Mouse (Mus musculus) limb, embryonic 11.5 days (tissue): ENCODE measurements around the gene Pdhx. TPM values are rescaled to one million over a fixed set of nuclear protein-coding genes. Genes with fewer than 3 reads are reported as not detected.

Experiments
- ATAC-seq: fragments of 200-750 bp; cut with Nextera tagmentation; 2 replicates; pipeline ENCODE4 v1.8.0; 2017; ENCODE audit warnings: low read depth; ENCODE audit not compliant: insufficient number of reproducible peaks, low FRiP score, low TSS enrichment
- DNase-seq: peaks from one replicate; pipeline ENCODE4 v3.0.0-alpha.2; 2015; ENCODE audit warnings: low spot score
- H3K27ac ChIP-seq: fragments of 300-500 bp; sonication (generic); replicated peaks from 2 replicates; pipeline ENCODE4 v1.5.1; 2014; ENCODE audit warnings: low read depth, mild to moderate bottlenecking, low read length
- H3K27me3 ChIP-seq: fragments of 300-500 bp; sonication (generic); 2 replicates; pipeline ENCODE4 v1.6.1; 2014; ENCODE audit warnings: mild to moderate bottlenecking, low read length, mixed read lengths; ENCODE audit not compliant: control insufficient read depth, insufficient read depth
- H3K36me3 ChIP-seq: fragments of 300-500 bp; sonication (generic); 2 replicates; pipeline ENCODE4 v1.6.1; 2014; ENCODE audit warnings: mild to moderate bottlenecking, low read length, moderate library complexity, mixed read lengths; ENCODE audit not compliant: control insufficient read depth, insufficient read depth
- H3K4me1 ChIP-seq: fragments of 300-500 bp; sonication (generic); 2 replicates; pipeline ENCODE4 v1.6.1; 2014; ENCODE audit warnings: low read length, mixed read lengths; ENCODE audit not compliant: control insufficient read depth, insufficient read depth
- H3K4me2 ChIP-seq: fragments of 300-500 bp; sonication (generic); 2 replicates; pipeline ENCODE4 v1.6.1; 2014; ENCODE audit warnings: low read depth, mild to moderate bottlenecking, moderate library complexity; ENCODE audit not compliant: severe bottlenecking
- H3K4me3 ChIP-seq: fragments of 300-500 bp; sonication (generic); 2 replicates; pipeline ENCODE4 v1.5.1; 2014; ENCODE audit warnings: low read depth, low read length
- H3K9ac ChIP-seq: fragments of 300-500 bp; sonication (generic); 2 replicates; pipeline ENCODE4 v1.6.1; 2014; ENCODE audit warnings: mild to moderate bottlenecking, low read length
- H3K9me3 ChIP-seq: fragments of 300-500 bp; sonication (generic); 2 replicates; pipeline ENCODE4 v1.6.1; 2016; ENCODE audit warnings: low read length; ENCODE audit not compliant: control insufficient read depth
- WGBS: fragments of 180-500 bp; shearing (Covaris S2); extraction: QIAGEN DNeasy Blood & Tissue Kit; methylation state at CpG from one replicate; pipeline ENCODE4 v1.1.7; 2014; 5-methylcytosine and 5-hydroxymethylcytosine counted together
- polyA plus RNA-seq: library from polyadenylated mRNA; unstranded; fragments of >200 nt; fragmentation: Nextera tagmentation; extraction: Ambion mirVana; gene quantifications from 2 replicates; pipeline ENCODE4 v1.2.1, GENCODE M21; 2014

Gene Pdhx
- polyA plus RNA-seq, result 43.3 and 46.1 TPM in 2 replicates

- ATAC-seq (peak; percentile 100), DNase-seq (peak; percentile 100)
- no peaks in the 10 kb centered on the region for H3K4me1 ChIP-seq
- no peaks in the 10 kb centered on the region for H3K36me3 ChIP-seq
- peak within 1 kb of the TSS; percentile 42; the same call in 1 of the 2 replicates for H3K27ac ChIP-seq
- WGBS, result under 1% methylated on average over 55 of the region's 55 CpGs
- H3K27me3 ChIP-seq, result no peaks in the 10 kb centered on the region
- no peaks in the 10 kb centered on the region for H3K9me3 ChIP-seq
- H3K9ac ChIP-seq, result peak within 1 kb of the TSS; percentile 89
- H3K4me2 ChIP-seq, result peak within 1 kb of the TSS; percentile 50
- H3K4me3 ChIP-seq, result peak within 1 kb of the TSS; percentile 81
Observed at GRCm38 (mm10) chr2:103073219-103073982, at the start of gene Pdhx, which contains the start of gene Apip. Gene Pdhx (minus strand): TSS chr2:103073513. Gene Apip (plus strand): TSS chr2:103073675.

GRCm38 (mm10) chr2:103119197-103119854 is 46.0 kb upstream of the Pdhx start:
- ATAC-seq, result no peak
- H3K4me1 ChIP-seq, result no peaks in the 10 kb centered on the region
- no peak overlapping the region for H3K9ac ChIP-seq
- no peaks in the 10 kb centered on the region for H3K27me3 ChIP-seq
- no peak for DNase-seq
- no peak overlapping the region for H3K4me3 ChIP-seq
- H3K36me3 ChIP-seq, result no peaks in the 10 kb centered on the region
- H3K4me2 ChIP-seq, result no peak overlapping the region
- no peaks in the 10 kb centered on the region for H3K9me3 ChIP-seq
- WGBS, result 80% methylated on average over 7 of the region's 7 CpGs
- H3K27ac ChIP-seq, result no peak overlapping the region

- no peak for ATAC-seq
- Histone ChIP-seq H3K9me3 (no peaks in the 10 kb centered on the region), H3K36me3 (no peaks in the 10 kb centered on the region), H3K4me1 (no peaks in the 10 kb centered on the region), H3K4me3 (no peak overlapping the region), H3K4me2 (no peak overlapping the region), H3K27ac (no peak overlapping the region), H3K27me3 (no peaks in the 10 kb centered on the region), H3K9ac (no peak overlapping the region)
- DNase-seq, result no peak
- WGBS, result 75% methylated on average over 6 of the region's 6 CpGs
Observed at GRCm38 (mm10) chr2:103118324-103119196, 45.2 kb upstream of the Pdhx start.

- Histone ChIP-seq H3K27ac (no peak overlapping the region), H3K9ac (no peak overlapping the region), H3K4me1 (no peaks in the 10 kb centered on the region), H3K27me3 (no peaks in the 10 kb centered on the region), H3K9me3 (no peaks in the 10 kb centered on the region), H3K36me3 (no peaks in the 10 kb centered on the region), H3K4me3 (no peak overlapping the region), H3K4me2 (no peak overlapping the region)
- no peak for DNase-seq
- WGBS, result 86% methylated on average over 5 of the region's 5 CpGs
- no peak for ATAC-seq
Observed at GRCm38 (mm10) chr2:103117212-103117611, 43.9 kb upstream of the Pdhx start.

- Histone ChIP-seq H3K4me3 (no peak overlapping the region), H3K9ac (no peak overlapping the region), H3K27ac (no peak overlapping the region), H3K36me3 (no peaks in the 10 kb centered on the region), H3K9me3 (no peaks in the 10 kb centered on the region), H3K4me2 (no peak overlapping the region), H3K4me1 (no peaks in the 10 kb centered on the region), H3K27me3 (no peaks in the 10 kb centered on the region)
- ATAC-seq (no peak), DNase-seq (no peak)
- WGBS, result 71% methylated on average over 8 of the region's 8 CpGs
Observed at GRCm38 (mm10) chr2:103111669-103112068, 38.4 kb upstream of the Pdhx start.

- Histone ChIP-seq H3K4me1 (no peaks in the 10 kb centered on the region), H3K4me2 (no peak overlapping the region), H3K27ac (no peak overlapping the region), H3K4me3 (no peak overlapping the region), H3K9ac (no peak overlapping the region), H3K36me3 (no peaks in the 10 kb centered on the region), H3K27me3 (no peaks in the 10 kb centered on the region), H3K9me3 (no peaks in the 10 kb centered on the region)
- DNase-seq (no peak), ATAC-seq (no peak)
- 86% methylated on average over 2 of the region's 2 CpGs for WGBS
Observed at GRCm38 (mm10) chr2:103106172-103106571, 32.9 kb upstream of the Pdhx start.

GRCm38 (mm10) chr2:103102595-103102994 is 29.3 kb upstream of the Pdhx start:
- 70% methylated on average over 5 of the region's 5 CpGs for WGBS
- no peak for ATAC-seq
- Histone ChIP-seq H3K27ac (no peak overlapping the region), H3K27me3 (no peaks in the 10 kb centered on the region), H3K4me1 (no peaks in the 10 kb centered on the region), H3K36me3 (no peaks in the 10 kb centered on the region), H3K4me2 (no peak overlapping the region), H3K9me3 (no peaks in the 10 kb centered on the region), H3K9ac (no peak overlapping the region), H3K4me3 (no peak overlapping the region)
- DNase-seq, result no peak

- H3K36me3 ChIP-seq, result peaks cover 7% of the 10 kb centered on the region; the same call in 1 of the 2 replicates
- no peaks in the 10 kb centered on the region for H3K27me3 ChIP-seq
Observed at GRCm38 (mm10) chr2:103089521-103089920, 16.2 kb upstream of the Pdhx start.

More at GRCm38 (mm10) chr2:103089521-103089920, 16.2 kb upstream of the Pdhx start:
- ATAC-seq, result no peak
- H3K4me1 ChIP-seq, result no peaks in the 10 kb centered on the region
- no peak overlapping the region for H3K27ac ChIP-seq
- no peaks in the 10 kb centered on the region for H3K9me3 ChIP-seq
- WGBS, result 88% methylated on average over 6 of the region's 6 CpGs
- no peak overlapping the region for H3K9ac ChIP-seq
- H3K4me3 ChIP-seq, result no peak overlapping the region
- DNase-seq, result no peak
- H3K4me2 ChIP-seq, result no peak overlapping the region
